Mouse (Mus musculus): ENCODE measurements at regions not wholly inside any gene's neighbourhood (a gene's known extent, or its start where the extent isn't known, plus 50 kb on each side); places are given as distances from the start of the nearest gene placed in this dataset.

DNA sequence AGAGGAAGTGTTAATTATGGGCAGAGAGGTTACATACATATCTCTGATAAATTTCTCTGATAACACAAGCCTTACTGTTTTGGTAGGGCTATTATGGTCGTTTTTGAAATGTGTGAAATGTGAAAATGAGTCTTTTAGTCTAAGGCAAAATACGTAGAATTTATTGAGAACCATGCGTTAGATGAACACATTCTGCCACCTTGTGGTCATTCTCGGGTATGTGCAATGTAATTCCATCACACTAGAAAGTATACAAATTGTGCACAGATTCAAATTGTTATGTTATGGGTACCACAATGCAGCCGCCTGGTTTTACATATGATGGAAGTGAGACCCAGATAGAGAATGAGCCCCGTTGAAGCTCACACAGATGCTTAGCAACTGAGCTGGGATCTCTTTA lies 138.7 kb downstream of the Cdr1 start:
- TF ChIP-seq CTCF (IDR thresholded peaks at IDR 0.05; ENCODE audit: low read depth, low read length) (peak; percentile 8), EP300 (IDR thresholded peaks at IDR 0.05; ENCODE audit: insufficient read depth, low read depth, low read length) (no peak), POLR2A (IDR thresholded peaks at IDR 0.05; ENCODE audit: insufficient read depth, low read length) (no peak)

Data from ES-Bruce4 (cell line).